Mouse (Mus musculus) midbrain, embryonic 11.5 days (tissue): ENCODE measurements at regions not wholly inside any gene's neighbourhood (a gene's known extent, or its start where the extent isn't known, plus 50 kb on each side); places are given as distances from the start of the nearest gene placed in this dataset.

ENCODE experiments used
- ATAC-seq: fragments of 200-750 bp; cut with Nextera tagmentation; 2 replicates; pipeline ENCODE4 v1.8.0; 2017; ENCODE audit warnings: moderate TSS enrichment, moderate library complexity; ENCODE audit not compliant: low FRiP score
- DNase-seq: peaks from one replicate; pipeline ENCODE4 v3.0.0; 2015; ENCODE audit warnings: low spot score; ENCODE audit errors: missing footprints
- H3K27ac ChIP-seq: fragments of 300-500 bp; sonication (generic); 2 replicates; pipeline ENCODE4 v1.5.1; 2014; ENCODE audit warnings: low read depth, low read length
- H3K27me3 ChIP-seq: fragments of 300-500 bp; sonication (generic); 2 replicates; pipeline ENCODE4 v1.6.1; 2014; ENCODE audit warnings: mild to moderate bottlenecking, low read length, moderate library complexity, mixed read lengths; ENCODE audit not compliant: control insufficient read depth, insufficient read depth
- H3K36me3 ChIP-seq: fragments of 300-500 bp; sonication (generic); 2 replicates; pipeline ENCODE4 v1.6.1; 2014; ENCODE audit warnings: mild to moderate bottlenecking, low read length, moderate library complexity, mixed read lengths; ENCODE audit not compliant: control insufficient read depth, insufficient read depth
- H3K4me1 ChIP-seq: fragments of 300-500 bp; sonication (generic); 2 replicates; pipeline ENCODE4 v1.6.1; 2014; ENCODE audit warnings: low read length; ENCODE audit not compliant: control insufficient read depth, insufficient read depth
- H3K4me2 ChIP-seq: fragments of 300-500 bp; sonication (generic); 2 replicates; pipeline ENCODE4 v1.6.1; 2014; ENCODE audit warnings: mild to moderate bottlenecking, moderate library complexity
- H3K4me3 ChIP-seq: fragments of 300-500 bp; sonication (generic); 2 replicates; pipeline ENCODE4 v1.5.1; 2014; ENCODE audit warnings: low read depth, low read length
- H3K9ac ChIP-seq: fragments of 300-500 bp; sonication (generic); 2 replicates; pipeline ENCODE4 v1.6.1; 2014; ENCODE audit warnings: low read length
- H3K9me3 ChIP-seq: fragments of 300-500 bp; sonication (generic); 2 replicates; pipeline ENCODE4 v1.6.1; 2016; ENCODE audit warnings: low read length; ENCODE audit not compliant: control insufficient read depth
- WGBS: fragments of 180-500 bp; shearing (Covaris S2); extraction: QIAGEN DNeasy Blood & Tissue Kit; methylation state at CpG from one replicate; pipeline ENCODE4 v1.1.7; 2014; 5-methylcytosine and 5-hydroxymethylcytosine counted together

DNA sequence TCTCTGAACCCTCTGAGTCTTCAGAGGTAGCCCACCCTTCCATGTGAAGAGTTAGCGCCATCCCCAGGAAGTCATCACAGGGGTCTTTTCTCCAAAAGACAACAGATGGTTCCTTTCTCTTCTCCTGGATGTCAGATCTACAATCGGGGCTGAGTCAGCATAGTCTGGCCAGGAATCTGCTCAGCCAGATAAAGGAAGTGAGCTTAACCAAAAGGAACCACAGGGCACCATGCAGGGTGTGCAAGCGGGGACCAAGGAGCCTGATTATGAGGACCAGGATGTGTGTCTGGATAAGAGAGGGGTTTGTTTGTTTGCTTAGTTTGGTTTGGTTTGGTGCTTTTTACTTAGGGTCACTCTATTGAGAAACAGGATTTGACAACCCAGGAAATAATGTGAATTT is 74.6 kb upstream of the Pcgf5 start:
- Histone ChIP-seq H3K27me3 (no peaks in the 10 kb centered on the region), H3K27ac (no peak overlapping the region), H3K36me3 (no peaks in the 10 kb centered on the region), H3K4me3 (no peak overlapping the region), H3K4me1 (0 out of 2 replicates have a peak, but pooled peaks cover 2% of the 10 kb centered on the region), H3K9ac (no peak overlapping the region), H3K4me2 (no peak overlapping the region), H3K9me3 (no peaks in the 10 kb centered on the region)
- DNase-seq (no peak), ATAC-seq (no peak)
- WGBS = 15% methylated on average over 3 of the region's 3 CpGs

GRCm38 (mm10) chr19:36285465-36285864 is 62.6 kb upstream of the Pcgf5 start:
- H3K4me1 ChIP-seq = no peaks in the 10 kb centered on the region
- H3K4me2 ChIP-seq = no peak overlapping the region
- WGBS = 91% methylated on average over 4 of the region's 4 CpGs
- no peaks in the 10 kb centered on the region for H3K9me3 ChIP-seq
- H3K4me3 ChIP-seq = no peak overlapping the region
- DNase-seq (no peak), ATAC-seq (no peak)
- no peak overlapping the region for H3K27ac ChIP-seq
- H3K36me3 ChIP-seq = no peaks in the 10 kb centered on the region
- no peak overlapping the region for H3K9ac ChIP-seq
- H3K27me3 ChIP-seq = no peaks in the 10 kb centered on the region

GRCm38 (mm10) chr19:36290778-36291177 is 57.3 kb upstream of the Pcgf5 start:
- no peak overlapping the region for H3K4me3 ChIP-seq
- ATAC-seq (no peak), DNase-seq (no peak)
- H3K9ac ChIP-seq = no peak overlapping the region
- H3K27me3 ChIP-seq = no peaks in the 10 kb centered on the region
- 73% methylated on average over 4 of the region's 4 CpGs for WGBS
- H3K4me1 ChIP-seq = no peaks in the 10 kb centered on the region
- no peak overlapping the region for H3K4me2 ChIP-seq
- H3K36me3 ChIP-seq = no peaks in the 10 kb centered on the region
- H3K27ac ChIP-seq = no peak overlapping the region
- H3K9me3 ChIP-seq = no peaks in the 10 kb centered on the region

- DNase-seq = no peak
- H3K27me3 ChIP-seq = no peaks in the 10 kb centered on the region
- H3K4me3 ChIP-seq = no peak overlapping the region
- no peaks in the 10 kb centered on the region for H3K9me3 ChIP-seq
- no peak overlapping the region for H3K27ac ChIP-seq
- no peak overlapping the region for H3K9ac ChIP-seq
- H3K4me2 ChIP-seq = no peak overlapping the region
- WGBS = 76% methylated on average over 6 of the region's 6 CpGs
- no peak for ATAC-seq
- H3K4me1 ChIP-seq = no peaks in the 10 kb centered on the region
- H3K36me3 ChIP-seq = no peaks in the 10 kb centered on the region
Measured at GRCm38 (mm10) chr19:36293177-36293969, 54.7 kb upstream of the Pcgf5 start.
